Mouse (Mus musculus): ENCODE results near the gene Lrrk1. TPM values are rescaled to one million over a fixed set of nuclear protein-coding genes. Genes with fewer than 3 reads are reported as not detected.

The Lrrk1 gene
- polyA plus RNA-seq, 1 experiment from 2014 or later = 14.2 TPM

DNA sequence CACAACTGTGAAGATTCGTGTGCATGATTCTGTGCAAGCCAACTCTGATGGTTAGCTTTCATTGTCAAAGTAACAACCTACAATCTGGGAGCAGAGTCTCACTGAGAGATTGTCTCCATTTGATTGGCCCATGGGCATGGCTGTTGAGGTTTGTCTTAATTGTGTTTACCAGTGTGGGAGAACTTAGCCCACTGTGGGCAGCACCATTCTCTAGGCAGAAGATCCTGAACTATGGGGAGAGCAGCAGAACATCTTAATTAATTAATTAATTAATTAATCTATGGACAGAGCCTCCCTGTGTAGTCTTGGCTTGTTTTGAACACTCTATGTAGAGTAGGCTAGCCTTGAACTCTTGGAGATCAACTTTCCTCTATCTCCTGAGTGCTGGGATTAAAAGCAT is 164.4 kb downstream of the Lrrk1 start:
- ATAC-seq (ENCODE audit: insufficient number of reproducible peaks, insufficient read depth, low FRiP score, low TSS enrichment, low read depth) = no peak
- no peaks in the 10 kb centered on the region for H3K36me3 ChIP-seq
- no peak overlapping the region for H3K4me2 ChIP-seq
- WGBS = 94% methylated on average over 1 of the region's 1 CpGs
- peaks cover 37% of the 10 kb centered on the region for H3K4me1 ChIP-seq (replicated peaks)
- no peak overlapping the region for H3K27ac ChIP-seq
- no peaks in the 10 kb centered on the region for H3K9me3 ChIP-seq
- H3K4me3 ChIP-seq (replicated peaks) = no peak overlapping the region
- H3K27me3 ChIP-seq = no peaks in the 10 kb centered on the region
- H3K9ac ChIP-seq (replicated peaks) = no peak overlapping the region

DNA sequence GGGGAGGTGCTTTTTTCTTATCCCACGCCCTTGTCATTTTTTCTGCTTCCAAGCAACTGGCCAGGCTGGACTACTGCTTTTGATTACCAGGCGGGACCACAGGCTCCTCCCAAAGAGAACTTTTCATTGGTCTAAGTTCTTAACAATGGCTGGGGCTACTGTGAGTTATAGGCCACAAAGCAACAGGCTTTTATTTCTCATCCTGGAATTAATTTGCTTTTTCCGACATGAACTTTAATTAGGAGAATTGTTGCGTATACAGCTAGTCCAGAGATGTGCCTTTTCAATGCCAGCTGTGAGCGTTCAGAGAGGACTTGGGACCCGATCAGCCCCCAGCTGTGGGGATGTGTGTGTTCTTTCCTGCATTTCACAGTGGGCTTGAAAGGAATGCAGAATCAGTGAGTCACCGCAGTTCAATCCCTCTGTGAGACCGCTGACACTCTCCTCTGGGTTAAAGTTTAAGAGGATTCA is 165.5 kb downstream of the Lrrk1 start:
- no peaks in the 10 kb centered on the region for H3K9me3 ChIP-seq
- no peaks in the 10 kb centered on the region for H3K27me3 ChIP-seq
- WGBS = 8% methylated on average over 8 of the region's 8 CpGs
- H3K4me1 ChIP-seq (replicated peaks) = peaks cover 37% of the 10 kb centered on the region
- no peak overlapping the region for H3K4me3 ChIP-seq (replicated peaks)
- no peaks in the 10 kb centered on the region for H3K36me3 ChIP-seq
- H3K9ac ChIP-seq (replicated peaks) = no peak overlapping the region
- 0 out of 2 replicates have a peak, but pooled peaks have one; percentile 48 for ATAC-seq (ENCODE audit: insufficient number of reproducible peaks, insufficient read depth, low FRiP score, low TSS enrichment, low read depth)
- peak overlapping the region; percentile 32; the same call in 1 of the 2 replicates for H3K4me2 ChIP-seq
- peak overlapping the region; percentile 79 for H3K27ac ChIP-seq

DNA sequence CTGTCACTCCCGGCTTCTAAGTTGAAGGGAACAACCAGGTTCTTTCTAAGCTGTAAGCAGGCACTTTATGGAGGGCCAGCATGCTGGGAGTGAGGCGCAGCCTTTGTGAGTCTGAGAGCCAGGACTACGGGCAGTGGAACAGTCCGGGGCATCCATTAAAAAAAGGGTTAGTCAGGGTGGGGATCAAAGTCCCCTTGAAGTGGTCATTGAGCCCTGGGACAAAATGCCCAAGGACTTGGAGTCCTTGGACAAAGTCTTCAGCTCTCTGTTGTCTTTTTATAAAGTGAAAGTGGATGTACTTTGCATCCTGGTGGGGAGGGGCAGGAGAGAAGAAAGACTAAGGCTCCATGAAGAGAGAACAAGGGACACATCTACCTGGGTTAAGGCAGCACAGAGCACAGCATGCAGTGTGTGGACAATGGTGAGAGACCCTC is 168.3 kb downstream of the Lrrk1 start:
- no peaks in the 10 kb centered on the region for H3K27me3 ChIP-seq
- ATAC-seq (ENCODE audit: insufficient number of reproducible peaks, insufficient read depth, low FRiP score, low TSS enrichment, low read depth) = no peak
- H3K4me2 ChIP-seq = no peak overlapping the region
- no peaks in the 10 kb centered on the region for H3K36me3 ChIP-seq
- no peak overlapping the region for H3K9ac ChIP-seq (replicated peaks)
- H3K9me3 ChIP-seq = no peaks in the 10 kb centered on the region
- no peak overlapping the region for H3K4me3 ChIP-seq (replicated peaks)
- 65% methylated on average over 4 of the region's 4 CpGs for WGBS
- peak overlapping the region; percentile 94; the same call in 1 of the 2 replicates for H3K27ac ChIP-seq
- peaks cover 44% of the 10 kb centered on the region for H3K4me1 ChIP-seq (replicated peaks)

DNA sequence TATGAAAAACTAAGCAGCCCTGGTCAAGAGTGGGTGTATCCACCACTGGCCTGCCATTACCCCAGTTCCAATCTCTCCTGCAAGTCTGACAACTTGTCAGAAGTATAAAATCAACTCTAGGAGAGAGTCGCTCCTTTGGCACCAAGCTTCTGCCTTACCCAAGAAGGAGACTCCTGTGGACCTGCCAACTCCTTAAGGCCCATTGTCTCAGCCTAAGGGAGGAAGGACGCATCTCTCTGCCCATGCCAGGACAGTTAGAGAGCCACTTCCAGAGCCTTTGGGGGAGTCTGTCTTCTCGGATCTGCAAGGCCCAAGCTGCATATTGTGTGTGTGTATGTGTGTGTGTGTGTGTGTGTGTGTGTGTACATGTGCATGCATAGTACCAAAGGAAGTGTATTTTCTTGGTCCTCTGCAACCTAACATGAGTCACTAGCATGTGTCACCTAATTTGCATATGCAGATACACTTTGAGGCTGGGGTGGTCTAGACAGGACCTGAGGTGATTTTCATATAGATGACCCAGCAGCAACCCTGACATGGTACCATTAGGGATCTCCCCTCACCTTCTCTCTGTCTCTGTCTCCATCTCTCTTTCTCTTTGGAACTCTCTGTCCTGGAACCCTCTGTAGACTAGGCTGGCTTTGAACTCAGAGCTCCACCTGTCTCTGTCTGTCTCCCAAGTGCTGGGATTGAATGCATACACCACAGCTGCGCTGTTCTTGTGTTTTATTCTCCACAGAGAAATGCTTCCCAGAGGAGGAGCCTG is 168.9 kb downstream of the Lrrk1 start:
- Histone ChIP-seq H3K27ac (peak overlapping the region; percentile 94), H3K36me3 (no peaks in the 10 kb centered on the region), H3K4me1 (replicated peaks) (peaks cover 44% of the 10 kb centered on the region), H3K9me3 (no peaks in the 10 kb centered on the region), H3K4me3 (replicated peaks) (no peak overlapping the region), H3K4me2 (no peak overlapping the region), H3K9ac (replicated peaks) (no peak overlapping the region), H3K27me3 (no peaks in the 10 kb centered on the region)
- WGBS = 83% methylated on average over 4 of the region's 4 CpGs
- no peak for ATAC-seq (ENCODE audit: insufficient number of reproducible peaks, insufficient read depth, low FRiP score, low TSS enrichment, low read depth)

DNA sequence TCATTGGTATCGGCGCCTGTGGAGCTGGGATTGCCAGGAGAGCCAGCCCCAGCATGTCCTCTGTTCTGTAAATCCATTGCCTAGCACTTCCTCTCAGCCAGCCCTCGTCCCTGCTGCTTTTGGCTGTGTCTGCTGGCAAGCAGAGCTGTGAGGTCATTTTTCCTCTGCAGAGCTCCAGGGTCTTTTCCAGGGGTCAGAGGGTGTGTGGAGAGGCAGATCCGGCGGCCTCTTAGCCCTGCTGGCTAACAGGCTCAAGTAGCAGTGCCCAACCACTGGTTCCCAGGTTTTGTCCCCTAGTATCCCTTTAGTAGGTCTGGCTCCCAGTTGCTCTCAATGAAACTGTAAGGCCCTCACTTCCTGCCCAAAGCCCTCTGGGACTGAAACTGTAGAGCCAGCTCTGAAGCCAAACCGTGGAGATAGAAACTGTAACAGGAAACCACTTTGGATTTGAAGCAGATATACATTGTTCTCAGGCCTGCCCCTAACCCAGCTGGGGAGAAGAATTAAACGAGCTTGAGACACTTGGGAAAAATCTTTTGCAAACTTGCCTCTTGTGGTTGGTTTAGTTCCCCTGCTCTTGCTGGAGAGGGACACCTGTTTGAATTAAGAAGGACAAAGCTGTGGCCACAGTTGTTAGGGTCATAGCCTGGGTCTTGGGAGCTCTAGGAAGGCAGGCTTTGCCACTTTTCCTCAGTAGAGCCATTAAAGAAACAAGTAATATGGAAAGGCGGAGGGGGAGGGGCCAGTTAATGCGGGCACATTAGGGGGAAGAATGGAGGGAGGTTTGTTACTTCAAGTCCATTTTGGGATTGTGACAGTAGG is 169.7 kb downstream of the Lrrk1 start:
- 23% methylated on average over 9 of the region's 9 CpGs for WGBS
- no peaks in the 10 kb centered on the region for H3K36me3 ChIP-seq
- no peak overlapping the region for H3K9ac ChIP-seq (replicated peaks)
- peak overlapping the region; percentile 94 for H3K27ac ChIP-seq
- H3K4me2 ChIP-seq = 0 out of 2 replicates have a peak overlapping the region, but pooled peaks have one; percentile 13
- peaks cover 44% of the 10 kb centered on the region for H3K4me1 ChIP-seq (replicated peaks)
- H3K9me3 ChIP-seq = no peaks in the 10 kb centered on the region
- peak; percentile 60; the same call in 1 of the 2 replicates for ATAC-seq (ENCODE audit: insufficient number of reproducible peaks, insufficient read depth, low FRiP score, low TSS enrichment, low read depth)
- H3K4me3 ChIP-seq (replicated peaks) = no peak overlapping the region
- H3K27me3 ChIP-seq = no peaks in the 10 kb centered on the region

DNA sequence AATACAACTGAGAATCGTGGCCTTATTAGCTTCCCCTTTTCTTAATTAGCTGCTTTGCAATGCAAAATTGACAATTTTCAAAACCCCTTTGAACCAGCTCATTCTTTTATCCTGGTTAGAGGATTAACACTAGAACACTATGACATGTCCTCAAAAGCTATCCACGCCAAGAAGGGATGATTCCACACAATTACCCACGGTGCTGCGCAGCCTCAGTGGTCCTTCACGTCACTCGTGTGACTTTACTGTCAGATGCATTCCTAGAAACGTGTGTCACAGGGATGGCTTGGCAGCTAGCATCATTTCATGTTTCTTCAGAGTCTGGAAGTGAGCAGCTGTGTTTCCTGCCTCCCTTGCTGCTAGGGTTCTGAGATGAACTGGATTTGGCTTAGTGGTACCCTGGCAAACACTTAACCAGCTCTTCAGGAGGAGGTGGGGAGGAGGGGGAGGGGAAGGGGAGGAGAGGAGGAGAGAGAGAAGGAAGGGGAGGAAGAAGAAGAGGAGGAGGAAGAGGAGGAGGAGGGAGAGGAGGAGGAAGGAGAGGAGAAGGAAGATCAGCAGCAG is 170.5 kb downstream of the Lrrk1 start:
- H3K27me3 ChIP-seq = no peaks in the 10 kb centered on the region
- H3K9me3 ChIP-seq = no peaks in the 10 kb centered on the region
- H3K36me3 ChIP-seq = no peaks in the 10 kb centered on the region
- H3K27ac ChIP-seq = peak overlapping the region; percentile 94
- 0 out of 2 replicates have a peak overlapping the region, but pooled peaks have one; percentile 13 for H3K4me2 ChIP-seq
- no peak overlapping the region for H3K9ac ChIP-seq (replicated peaks)
- no peak for ATAC-seq (ENCODE audit: insufficient number of reproducible peaks, insufficient read depth, low FRiP score, low TSS enrichment, low read depth)
- H3K4me1 ChIP-seq (replicated peaks) = peaks cover 38% of the 10 kb centered on the region
- 85% methylated on average over 7 of the region's 7 CpGs for WGBS
- H3K4me3 ChIP-seq (replicated peaks) = no peak overlapping the region

DNA sequence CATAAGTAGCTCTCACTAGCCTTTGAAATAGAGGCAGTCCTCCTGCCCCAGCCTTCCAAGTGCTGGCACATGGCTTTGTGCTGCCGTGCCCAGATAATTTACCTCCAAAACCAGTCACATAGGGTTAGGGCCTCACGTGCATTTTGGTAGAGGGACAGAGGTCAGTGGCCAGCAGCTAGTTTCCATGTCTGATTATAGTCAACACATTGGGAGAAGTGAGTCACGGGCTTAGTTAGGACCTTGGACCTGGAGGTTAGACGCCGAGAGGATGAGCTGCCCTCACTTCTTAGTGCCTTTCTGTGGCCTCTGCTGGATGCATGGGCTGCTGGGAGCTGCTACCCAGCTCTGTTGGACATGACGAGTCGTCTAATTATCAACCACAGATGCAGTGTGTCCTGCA is 171.1 kb downstream of the Lrrk1 start:
- 84% methylated on average over 7 of the region's 7 CpGs for WGBS
- H3K4me2 ChIP-seq = no peak overlapping the region
- ATAC-seq (ENCODE audit: insufficient number of reproducible peaks, insufficient read depth, low FRiP score, low TSS enrichment, low read depth) = no peak
- no peak overlapping the region for H3K4me3 ChIP-seq (replicated peaks)
- H3K9me3 ChIP-seq = no peaks in the 10 kb centered on the region
- no peak overlapping the region for H3K9ac ChIP-seq (replicated peaks)
- H3K27ac ChIP-seq = no peak overlapping the region
- peaks cover 33% of the 10 kb centered on the region for H3K4me1 ChIP-seq (replicated peaks)
- H3K27me3 ChIP-seq = no peaks in the 10 kb centered on the region
- no peaks in the 10 kb centered on the region for H3K36me3 ChIP-seq

DNA sequence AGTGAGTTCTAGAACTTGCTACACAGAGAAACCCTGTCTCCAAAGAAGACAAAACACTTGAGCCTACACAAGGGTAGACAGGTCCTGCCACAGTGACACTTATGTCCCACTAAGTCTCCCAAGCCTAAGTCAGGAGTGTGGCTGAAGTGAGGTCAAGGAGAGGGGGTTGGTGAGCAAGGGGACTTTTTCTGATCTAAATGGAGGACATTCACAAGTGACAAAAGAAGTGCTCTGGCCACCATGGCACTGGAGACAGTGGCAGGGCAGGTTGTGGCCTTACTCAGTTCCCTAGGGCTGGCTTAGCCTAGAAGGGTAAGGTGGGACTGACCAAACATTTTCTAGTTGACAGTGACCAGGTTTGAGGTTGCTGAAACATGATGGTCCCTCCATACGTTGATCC is 172.2 kb downstream of the Lrrk1 start:
- Histone ChIP-seq H3K36me3 (no peaks in the 10 kb centered on the region), H3K9me3 (no peaks in the 10 kb centered on the region), H3K27me3 (no peaks in the 10 kb centered on the region), H3K4me1 (replicated peaks) (peaks cover 33% of the 10 kb centered on the region), H3K4me2 (no peak overlapping the region), H3K9ac (replicated peaks) (no peak overlapping the region), H3K4me3 (replicated peaks) (no peak overlapping the region), H3K27ac (no peak overlapping the region)
- ATAC-seq (ENCODE audit: insufficient number of reproducible peaks, insufficient read depth, low FRiP score, low TSS enrichment, low read depth) = no peak
- WGBS = 83% methylated on average over 1 of the region's 1 CpGs

DNA sequence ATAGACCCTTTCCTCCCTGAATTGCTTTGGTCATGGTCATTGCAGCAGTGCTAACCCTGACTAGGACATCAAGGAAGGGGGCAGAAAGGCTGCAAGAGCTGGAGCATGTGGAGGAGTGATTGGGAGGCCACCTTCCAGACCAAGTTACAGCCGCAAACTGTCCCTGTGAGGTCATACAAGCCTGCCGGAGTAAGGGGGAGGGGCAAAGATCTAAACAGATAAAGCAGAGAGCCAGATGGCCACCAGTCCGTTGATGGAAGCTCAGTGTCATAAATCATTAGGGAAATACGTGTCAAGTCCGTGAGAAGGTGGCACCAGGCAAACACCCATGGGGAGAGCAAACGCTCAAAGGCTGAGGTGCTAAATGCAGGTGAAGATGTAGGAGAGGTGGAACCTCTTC is 173.7 kb downstream of the Lrrk1 start:
- H3K4me2 ChIP-seq = no peak overlapping the region
- no peak overlapping the region for H3K4me3 ChIP-seq (replicated peaks)
- no peaks in the 10 kb centered on the region for H3K9me3 ChIP-seq
- no peak overlapping the region for H3K27ac ChIP-seq
- H3K4me1 ChIP-seq (replicated peaks) = peaks cover 27% of the 10 kb centered on the region
- H3K27me3 ChIP-seq = no peaks in the 10 kb centered on the region
- no peak overlapping the region for H3K9ac ChIP-seq (replicated peaks)
- WGBS = 39% methylated on average over 6 of the region's 6 CpGs
- ATAC-seq (ENCODE audit: insufficient number of reproducible peaks, insufficient read depth, low FRiP score, low TSS enrichment, low read depth) = no peak
- no peaks in the 10 kb centered on the region for H3K36me3 ChIP-seq

DNA sequence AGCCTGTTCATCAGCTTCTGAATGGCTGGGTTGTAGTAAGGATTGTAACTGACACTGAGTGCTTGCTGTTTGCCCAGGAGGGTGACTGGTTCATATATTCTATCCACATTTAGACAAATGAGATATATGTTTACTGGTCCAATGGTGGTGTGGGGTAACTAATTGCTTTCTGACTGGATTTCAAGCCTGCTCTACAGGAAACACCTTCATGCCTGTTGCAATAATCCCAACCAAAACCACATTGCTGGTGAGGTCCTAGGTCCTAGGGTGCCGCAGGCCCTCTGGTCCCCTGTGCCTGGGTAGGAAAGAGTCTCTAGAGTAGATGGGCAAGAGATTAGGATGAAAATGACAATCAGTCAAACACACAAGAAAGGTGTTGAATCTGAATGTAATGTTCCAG is 175.3 kb downstream of the Lrrk1 start:
- no peak overlapping the region for H3K27ac ChIP-seq
- no peaks in the 10 kb centered on the region for H3K27me3 ChIP-seq
- 86% methylated on average over 1 of the region's 1 CpGs for WGBS
- no peak overlapping the region for H3K9ac ChIP-seq (replicated peaks)
- H3K36me3 ChIP-seq = no peaks in the 10 kb centered on the region
- ATAC-seq (ENCODE audit: insufficient number of reproducible peaks, insufficient read depth, low FRiP score, low TSS enrichment, low read depth) = no peak
- H3K4me2 ChIP-seq = no peak overlapping the region
- peaks cover 11% of the 10 kb centered on the region for H3K4me1 ChIP-seq (replicated peaks)
- H3K9me3 ChIP-seq = 0 out of 2 replicates have a peak, but pooled peaks cover under 1% of the 10 kb centered on the region
- H3K4me3 ChIP-seq (replicated peaks) = no peak overlapping the region

DNA sequence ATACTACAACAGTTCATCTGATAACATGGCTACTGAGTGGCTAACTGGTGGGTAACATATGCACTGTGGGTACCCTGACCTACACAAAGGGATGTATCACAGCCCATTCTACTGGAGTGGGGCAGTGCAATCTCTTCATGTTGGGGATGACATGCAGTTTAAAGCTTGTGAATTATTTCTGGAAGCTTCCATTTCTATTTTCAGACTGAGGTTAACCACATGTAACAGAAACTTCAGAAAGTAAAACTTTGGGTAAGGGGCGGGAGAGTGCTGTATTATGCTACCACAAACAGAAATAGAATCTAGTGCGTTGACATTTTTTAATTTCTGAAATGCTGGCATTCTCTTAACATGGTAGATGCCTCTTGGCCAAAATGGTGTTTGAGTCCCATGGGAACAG is 178.2 kb downstream of the Lrrk1 start:
- ATAC-seq (ENCODE audit: insufficient number of reproducible peaks, insufficient read depth, low FRiP score, low TSS enrichment, low read depth) = no peak
- Histone ChIP-seq H3K27ac (no peak overlapping the region), H3K9ac (replicated peaks) (no peak overlapping the region), H3K9me3 (0 out of 2 replicates have a peak, but pooled peaks cover 9% of the 10 kb centered on the region), H3K36me3 (no peaks in the 10 kb centered on the region), H3K27me3 (no peaks in the 10 kb centered on the region), H3K4me3 (replicated peaks) (no peak overlapping the region), H3K4me2 (no peak overlapping the region), H3K4me1 (replicated peaks) (no peaks in the 10 kb centered on the region)
- WGBS = 85% methylated on average over 2 of the region's 2 CpGs

Measured in limb, embryonic 12.5 days (tissue).